Mouse (Mus musculus): ENCODE measurements around the gene Itpk1. TPM values are rescaled to one million over a fixed set of nuclear protein-coding genes. Genes with fewer than 3 reads are reported as not detected.

Itpk1 gene
- polyA plus RNA-seq, 1 experiment from 2014 or later = 5.5 TPM

- Histone ChIP-seq H3K4me2 (ENCODE audit: low read depth, low read length) (no peak overlapping the region), H3K36me3 (ENCODE audit: control insufficient read depth, insufficient read depth) (no peaks in the 10 kb centered on the region), H3K27me3 (ENCODE audit: control insufficient read depth, insufficient read depth, low read depth, low read length) (no peaks in the 10 kb centered on the region), H3K4me1 (ENCODE audit: control insufficient read depth, low read depth, low read length) (no peaks in the 10 kb centered on the region), H3K4me3 (ENCODE audit: low read depth, low read length) (no peak overlapping the region), H3K27ac (ENCODE audit: low read length) (no peak overlapping the region), H3K9ac (ENCODE audit: low read depth, low read length) (no peak overlapping the region), H3K9me3 (replicated peaks; ENCODE audit: control insufficient read depth, low read length) (no peaks in the 10 kb centered on the region)
- WGBS (ENCODE audit: insufficient replicate concordance) = 64% methylated on average over 3 of the region's 3 CpGs
- ATAC-seq (ENCODE audit: low read depth) = no peak
Measured at GRCm38 (mm10) chr12:102677089-102677488, 27.6 kb downstream of the Itpk1 start.

GRCm38 (mm10) chr12:102674556-102674955, 30.2 kb downstream of the Itpk1 start:
- no peaks in the 10 kb centered on the region for H3K27me3 ChIP-seq (ENCODE audit: control insufficient read depth, insufficient read depth, low read depth, low read length)
- no peak overlapping the region for H3K4me3 ChIP-seq (ENCODE audit: low read depth, low read length)
- no peak overlapping the region for H3K9ac ChIP-seq (ENCODE audit: low read depth, low read length)
- H3K9me3 ChIP-seq (replicated peaks; ENCODE audit: control insufficient read depth, low read length) = no peaks in the 10 kb centered on the region
- no peak for ATAC-seq (ENCODE audit: low read depth)
- no peaks in the 10 kb centered on the region for H3K4me1 ChIP-seq (ENCODE audit: control insufficient read depth, low read depth, low read length)
- no peak overlapping the region for H3K27ac ChIP-seq (ENCODE audit: low read length)
- H3K36me3 ChIP-seq (ENCODE audit: control insufficient read depth, insufficient read depth) = no peaks in the 10 kb centered on the region
- 70% methylated on average over 10 of the region's 10 CpGs for WGBS (ENCODE audit: insufficient replicate concordance)
- no peak overlapping the region for H3K4me2 ChIP-seq (ENCODE audit: low read depth, low read length)

- Histone ChIP-seq H3K9me3 (replicated peaks; ENCODE audit: control insufficient read depth, low read length) (no peaks in the 10 kb centered on the region), H3K36me3 (ENCODE audit: control insufficient read depth, insufficient read depth) (no peaks in the 10 kb centered on the region), H3K27ac (ENCODE audit: low read length) (no peak overlapping the region), H3K4me1 (ENCODE audit: control insufficient read depth, low read depth, low read length) (no peaks in the 10 kb centered on the region), H3K4me3 (ENCODE audit: low read depth, low read length) (no peak overlapping the region), H3K27me3 (ENCODE audit: control insufficient read depth, insufficient read depth, low read depth, low read length) (no peaks in the 10 kb centered on the region), H3K9ac (ENCODE audit: low read depth, low read length) (no peak overlapping the region), H3K4me2 (ENCODE audit: low read depth, low read length) (no peak overlapping the region)
- ATAC-seq (ENCODE audit: low read depth) = no peak
- 72% methylated on average over 13 of the region's 13 CpGs for WGBS (ENCODE audit: insufficient replicate concordance)
Measured at GRCm38 (mm10) chr12:102674123-102674522, 30.6 kb downstream of the Itpk1 start.

- no peak overlapping the region for H3K9ac ChIP-seq (ENCODE audit: low read depth, low read length)
- no peaks in the 10 kb centered on the region for H3K4me1 ChIP-seq (ENCODE audit: control insufficient read depth, low read depth, low read length)
- H3K27me3 ChIP-seq (ENCODE audit: control insufficient read depth, insufficient read depth, low read depth, low read length) = no peaks in the 10 kb centered on the region
- H3K4me3 ChIP-seq (ENCODE audit: low read depth, low read length) = no peak overlapping the region
- ATAC-seq (ENCODE audit: low read depth) = no peak
- WGBS (ENCODE audit: insufficient replicate concordance) = 64% methylated on average over 20 of the region's 20 CpGs
- no peak overlapping the region for H3K4me2 ChIP-seq (ENCODE audit: low read depth, low read length)
- H3K27ac ChIP-seq (ENCODE audit: low read length) = no peak overlapping the region
- H3K9me3 ChIP-seq (replicated peaks; ENCODE audit: control insufficient read depth, low read length) = no peaks in the 10 kb centered on the region
- no peaks in the 10 kb centered on the region for H3K36me3 ChIP-seq (ENCODE audit: control insufficient read depth, insufficient read depth)
Measured at GRCm38 (mm10) chr12:102672857-102673839, 31.6 kb downstream of the Itpk1 start.

- H3K36me3 ChIP-seq (ENCODE audit: control insufficient read depth, insufficient read depth) = no peaks in the 10 kb centered on the region
- H3K9me3 ChIP-seq (replicated peaks; ENCODE audit: control insufficient read depth, low read length) = no peaks in the 10 kb centered on the region
- ATAC-seq (ENCODE audit: low read depth) = no peak; the same call in 1 of the 2 replicates
- H3K9ac ChIP-seq (ENCODE audit: low read depth, low read length) = no peak overlapping the region
- no peak overlapping the region for H3K4me2 ChIP-seq (ENCODE audit: low read depth, low read length)
- WGBS (ENCODE audit: insufficient replicate concordance) = 27% methylated on average over 8 of the region's 8 CpGs
- H3K4me3 ChIP-seq (ENCODE audit: low read depth, low read length) = no peak overlapping the region
- no peak overlapping the region for H3K27ac ChIP-seq (ENCODE audit: low read length)
- no peaks in the 10 kb centered on the region for H3K27me3 ChIP-seq (ENCODE audit: control insufficient read depth, insufficient read depth, low read depth, low read length)
- no peaks in the 10 kb centered on the region for H3K4me1 ChIP-seq (ENCODE audit: control insufficient read depth, low read depth, low read length)
Measured at GRCm38 (mm10) chr12:102672176-102672575, 32.6 kb downstream of the Itpk1 start.

- Histone ChIP-seq H3K4me2 (ENCODE audit: low read depth, low read length) (no peak overlapping the region), H3K4me1 (ENCODE audit: control insufficient read depth, low read depth, low read length) (no peaks in the 10 kb centered on the region), H3K27me3 (ENCODE audit: control insufficient read depth, insufficient read depth, low read depth, low read length) (no peaks in the 10 kb centered on the region), H3K9ac (ENCODE audit: low read depth, low read length) (no peak overlapping the region), H3K4me3 (ENCODE audit: low read depth, low read length) (no peak overlapping the region), H3K27ac (ENCODE audit: low read length) (no peak overlapping the region), H3K36me3 (ENCODE audit: control insufficient read depth, insufficient read depth) (no peaks in the 10 kb centered on the region), H3K9me3 (replicated peaks; ENCODE audit: control insufficient read depth, low read length) (no peaks in the 10 kb centered on the region)
- ATAC-seq (ENCODE audit: low read depth) = no peak
- WGBS (ENCODE audit: insufficient replicate concordance) = 66% methylated on average over 8 of the region's 8 CpGs
Measured at GRCm38 (mm10) chr12:102670848-102671247, 33.9 kb downstream of the Itpk1 start.

DNA sequence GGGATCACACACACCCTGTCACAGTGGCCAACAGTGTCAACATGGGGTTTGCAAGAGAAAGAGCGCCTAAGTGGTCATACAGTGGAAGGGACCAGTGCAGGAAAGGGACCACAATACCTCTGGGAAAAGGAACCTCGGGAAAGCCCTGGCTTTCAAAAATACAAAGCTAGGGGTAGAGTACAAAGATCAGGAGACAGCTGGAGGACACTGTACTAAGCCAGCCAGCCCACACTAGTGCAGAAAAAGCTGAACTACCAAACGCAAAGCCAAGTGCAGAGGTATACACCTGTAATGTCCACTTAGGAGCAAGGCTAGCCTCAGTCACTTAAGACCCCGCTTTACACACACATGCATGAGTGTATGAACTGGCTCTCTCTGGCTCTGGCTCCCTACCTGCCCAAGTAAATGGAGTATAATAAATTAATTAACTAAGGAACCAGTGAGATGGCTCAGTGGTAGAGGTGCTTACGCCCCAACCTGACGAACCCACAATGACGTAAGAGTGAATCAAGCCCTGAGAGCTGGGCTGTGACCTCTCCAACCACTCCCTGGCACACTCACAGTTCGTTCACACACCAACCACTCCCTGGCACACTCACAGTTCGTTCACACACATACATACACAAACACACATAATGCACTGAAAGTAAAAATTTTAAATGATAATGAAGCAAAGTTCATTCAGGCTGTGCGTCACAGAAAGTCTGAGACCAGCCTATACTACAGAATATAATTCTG, 39.1 kb downstream of the Itpk1 start:
- Histone ChIP-seq H3K9me3 (replicated peaks; ENCODE audit: control insufficient read depth, low read length) (no peaks in the 10 kb centered on the region), H3K4me1 (ENCODE audit: control insufficient read depth, low read depth, low read length) (no peaks in the 10 kb centered on the region), H3K9ac (ENCODE audit: low read depth, low read length) (no peak overlapping the region), H3K4me2 (ENCODE audit: low read depth, low read length) (no peak overlapping the region), H3K36me3 (ENCODE audit: control insufficient read depth, insufficient read depth) (no peaks in the 10 kb centered on the region), H3K27me3 (ENCODE audit: control insufficient read depth, insufficient read depth, low read depth, low read length) (no peaks in the 10 kb centered on the region), H3K4me3 (ENCODE audit: low read depth, low read length) (no peak overlapping the region), H3K27ac (ENCODE audit: low read length) (no peak overlapping the region)
- 64% methylated on average over 10 of the region's 10 CpGs for WGBS (ENCODE audit: insufficient replicate concordance)
- ATAC-seq (ENCODE audit: low read depth) = 0 out of 2 replicates have a peak, but pooled peaks have one; percentile 11

GRCm38 (mm10) chr12:102664052-102664448, 40.7 kb downstream of the Itpk1 start:
- Histone ChIP-seq H3K27me3 (ENCODE audit: control insufficient read depth, insufficient read depth, low read depth, low read length) (no peaks in the 10 kb centered on the region), H3K9ac (ENCODE audit: low read depth, low read length) (no peak overlapping the region), H3K36me3 (ENCODE audit: control insufficient read depth, insufficient read depth) (no peaks in the 10 kb centered on the region), H3K4me2 (ENCODE audit: low read depth, low read length) (no peak overlapping the region), H3K4me1 (ENCODE audit: control insufficient read depth, low read depth, low read length) (no peaks in the 10 kb centered on the region), H3K9me3 (replicated peaks; ENCODE audit: control insufficient read depth, low read length) (no peaks in the 10 kb centered on the region), H3K4me3 (ENCODE audit: low read depth, low read length) (no peak overlapping the region), H3K27ac (ENCODE audit: low read length) (no peak overlapping the region)
- ATAC-seq (ENCODE audit: low read depth) = no peak
- 66% methylated on average over 2 of the region's 2 CpGs for WGBS (ENCODE audit: insufficient replicate concordance)
